8 mouse cellular contexts compared by ENCODE assay signal in genomic region chr6:116010541-116010940, GRCm38 (mm10). TPM values are rescaled to one million over a fixed set of nuclear protein-coding genes. Genes with fewer than 3 reads are reported as not detected.
DNase-seq lines count a peak whose midpoint lies in the region; ATAC-seq and TF ChIP-seq lines count a peak whose summit lies in the region.

No protein-coding gene starts in this region.

- no peak overlapping the region for H3K4me3 ChIP-seq in testis, adult 2 months (ENCODE audit: control insufficient read depth, low read depth, low read length)
- no peak overlapping the region for H3K4me3 ChIP-seq in intestine, embryonic 16.5 days (ENCODE audit: low read length)
- H3K4me3 ChIP-seq in limb, embryonic 12.5 days (replicated peaks), result no peak overlapping the region

- no peaks in the 10 kb centered on the region for H3K27me3 ChIP-seq in testis, adult 2 months (ENCODE audit: control insufficient read depth, insufficient read depth, low read length)
- no peaks in the 10 kb centered on the region for H3K27me3 ChIP-seq in intestine, embryonic 16.5 days (replicated peaks; ENCODE audit: control insufficient read depth, insufficient read depth, low read length)
- peaks cover 5% of the 10 kb centered on the region; the same call in 1 of the 2 replicates for H3K27me3 ChIP-seq in limb, embryonic 12.5 days

- TF ChIP-seq CTCF in testis, adult 2 months (IDR thresholded peaks at IDR 0.05; ENCODE audit: control insufficient read depth, insufficient read depth, insufficient replicate concordance, low read depth, low read length), result peak; percentile 75; the same call in 1 of the 2 replicates

- no peak overlapping the region for H3K9ac ChIP-seq in intestine, embryonic 16.5 days (ENCODE audit: low read depth, low read length)
- H3K9ac ChIP-seq in limb, embryonic 12.5 days (replicated peaks), result no peak overlapping the region

- no peak overlapping the region for H3K4me2 ChIP-seq in intestine, embryonic 16.5 days (ENCODE audit: low read depth, low read length)
- no peak overlapping the region for H3K4me2 ChIP-seq in limb, embryonic 12.5 days

- no peaks in the 10 kb centered on the region for H3K36me3 ChIP-seq in testis, adult 2 months (ENCODE audit: control insufficient read depth, insufficient read depth, low read length)
- H3K36me3 ChIP-seq in intestine, embryonic 16.5 days (ENCODE audit: control insufficient read depth, insufficient read depth, low read length), result no peaks in the 10 kb centered on the region
- no peaks in the 10 kb centered on the region for H3K36me3 ChIP-seq in limb, embryonic 12.5 days

- WGBS in intestine, embryonic 16.5 days, result 4% methylated on average over 6 of the region's 6 CpGs
- WGBS in limb, embryonic 12.5 days, result 4% methylated on average over 6 of the region's 6 CpGs

- no peaks in the 10 kb centered on the region; the same call in 1 of the 2 replicates for H3K4me1 ChIP-seq in testis, adult 2 months (ENCODE audit: control insufficient read depth, insufficient read depth, low read length)
- peaks cover 7% of the 10 kb centered on the region; the same call in 1 of the 2 replicates for H3K4me1 ChIP-seq in intestine, embryonic 16.5 days (ENCODE audit: control insufficient read depth, insufficient read depth, low read length)
- peaks cover 12% of the 10 kb centered on the region; the same call in 1 of the 2 replicates for H3K4me1 ChIP-seq in limb, embryonic 12.5 days (replicated peaks)

- no peak for DNase-seq in testis, postnatal 14 days (ENCODE audit: low spot score)
- peak; percentile 88 to 92 for DNase-seq in cerebellum, postnatal 10 days
- DNase-seq in frontal cortex, postnatal 25 days (ENCODE audit: low spot score in 2 of 2), result peak; percentile 89 to 96
- DNase-seq in monocyte, adult 2 months (ENCODE audit: low read depth in 1 of 2, low spot score in 2 of 2), result peak; percentile 66 to 73
- peak; percentile 40 to 53 for DNase-seq in spleen, postnatal 36 days (ENCODE audit: low spot score in 2 of 2)

- no peak for TF ChIP-seq POLR2A in testis, adult 2 months (IDR thresholded peaks at IDR 0.05; ENCODE audit: control insufficient read depth, low read depth, low read length)

- no peaks in the 10 kb centered on the region for H3K9me3 ChIP-seq in intestine, embryonic 16.5 days (ENCODE audit: control insufficient read depth, low read length)
- H3K9me3 ChIP-seq in limb, embryonic 12.5 days, result no peaks in the 10 kb centered on the region

- no peak overlapping the region for H3K27ac ChIP-seq in testis, adult 2 months (ENCODE audit: control insufficient read depth, insufficient read depth, low read depth, low read length)
- no peak overlapping the region for H3K27ac ChIP-seq in intestine, embryonic 16.5 days (ENCODE audit: low read length)
- H3K27ac ChIP-seq in limb, embryonic 12.5 days, result no peak overlapping the region

- 0 out of 2 replicates have a peak, but pooled peaks have one; percentile 31 for ATAC-seq in intestine, embryonic 16.5 days
- peak; percentile 27; the same call in 1 of the 2 replicates for ATAC-seq in limb, embryonic 12.5 days (ENCODE audit: insufficient number of reproducible peaks, insufficient read depth, low FRiP score, low TSS enrichment, low read depth)

RNA-seq across cellular contexts. Expression of gene Plxnd1, which starts 15.7 kb away (rescaled TPM):
- 5.7 and 6.1 TPM in 2 replicates for polyA plus RNA-seq in testis, adult 2 months (2012; rRNA removed)
- polyA plus RNA-seq in intestine, embryonic 16.5 days (2015; fragmentation: Nextera tagmentation; extraction: Ambion mirVana), result 18.7 and 19.3 TPM in 2 replicates
- polyA plus RNA-seq in limb, embryonic 12.5 days (2016; fragmentation: Nextera tagmentation; extraction: Ambion mirVana), result 25.2 and 27.5 TPM in 2 replicates
